Mouse (Mus musculus) midbrain, embryonic 13.5 days (tissue): ENCODE measurements at regions not wholly inside any gene's neighbourhood (a gene's known extent, or its start where the extent isn't known, plus 50 kb on each side); places are given as distances from the start of the nearest gene placed in this dataset.

ENCODE experiments used
- ATAC-seq: fragments of 200-750 bp; cut with Nextera tagmentation; 2 replicates; pipeline ENCODE4 v1.8.0; 2017; ENCODE audit warnings: mild to moderate bottlenecking, moderate TSS enrichment, moderate library complexity
- H3K27ac ChIP-seq: fragments of 300-500 bp; sonication (generic); 2 replicates; pipeline ENCODE4 v1.5.1; 2015; ENCODE audit warnings: inconsistent platforms, mild to moderate bottlenecking, moderate library complexity
- H3K27me3 ChIP-seq: fragments of 300-500 bp; sonication (generic); 2 replicates; pipeline ENCODE4 v1.6.1; 2015; ENCODE audit warnings: mild to moderate bottlenecking, inconsistent platforms
- H3K36me3 ChIP-seq: fragments of 300-500 bp; sonication (generic); 2 replicates; pipeline ENCODE4 v1.6.1; 2015; ENCODE audit warnings: mild to moderate bottlenecking, inconsistent platforms
- H3K4me1 ChIP-seq: fragments of 300-500 bp; sonication (generic); replicated peaks from 2 replicates; pipeline ENCODE4 v1.6.1; 2015; ENCODE audit warnings: inconsistent platforms
- H3K4me2 ChIP-seq: fragments of 300-500 bp; sonication (generic); replicated peaks from 2 replicates; pipeline ENCODE4 v1.6.1; 2015; ENCODE audit warnings: moderate library complexity, mild to moderate bottlenecking, inconsistent platforms
- H3K4me3 ChIP-seq: fragments of 300-500 bp; sonication (generic); replicated peaks from 2 replicates; pipeline ENCODE4 v1.5.1; 2015; ENCODE audit warnings: mild to moderate bottlenecking, inconsistent platforms
- H3K9ac ChIP-seq: fragments of 300-500 bp; sonication (generic); replicated peaks from 2 replicates; pipeline ENCODE4 v1.6.1; 2015; ENCODE audit warnings: mild to moderate bottlenecking, inconsistent platforms
- H3K9me3 ChIP-seq: fragments of 300-500 bp; sonication (generic); 2 replicates; pipeline ENCODE4 v1.6.1; 2016; ENCODE audit warnings: mild to moderate bottlenecking, inconsistent platforms
- WGBS: fragments of 180-500 bp; shearing (Covaris S2); methylation state at CpG from one replicate; pipeline ENCODE4 v1.1.7; 2015; 5-methylcytosine and 5-hydroxymethylcytosine counted together

GRCm38 (mm10) chr12:69501783-69502705 lies 80.8 kb downstream of the Vcpkmt start:
- 23% methylated on average over 20 of the region's 20 CpGs for WGBS
- Histone ChIP-seq H3K4me2 (peak overlapping the region; percentile 33), H3K4me3 (no peak overlapping the region), H3K27ac (peak overlapping the region; percentile 69), H3K27me3 (peaks cover 6% of the 10 kb centered on the region), H3K9me3 (no peaks in the 10 kb centered on the region), H3K9ac (peak overlapping the region; percentile 19; the same call in 1 of the 2 replicates), H3K36me3 (no peaks in the 10 kb centered on the region), H3K4me1 (peaks cover 19% of the 10 kb centered on the region)
- ATAC-seq = peak; percentile 90

GRCm38 (mm10) chr12:69501346-69501730 lies 81.5 kb downstream of the Vcpkmt start:
- no peak for ATAC-seq
- H3K9ac ChIP-seq = no peak overlapping the region
- H3K4me3 ChIP-seq = no peak overlapping the region
- WGBS = 42% methylated on average over 2 of the region's 2 CpGs
- peaks cover 19% of the 10 kb centered on the region for H3K4me1 ChIP-seq
- H3K27me3 ChIP-seq = peaks cover 6% of the 10 kb centered on the region
- H3K36me3 ChIP-seq = no peaks in the 10 kb centered on the region
- no peak overlapping the region for H3K27ac ChIP-seq
- no peaks in the 10 kb centered on the region for H3K9me3 ChIP-seq
- H3K4me2 ChIP-seq = peak overlapping the region; percentile 33; the same call in 1 of the 2 replicates

GRCm38 (mm10) chr12:69500600-69501345 lies 82.1 kb downstream of the Vcpkmt start:
- no peak for ATAC-seq
- Histone ChIP-seq H3K27ac (no peak overlapping the region), H3K27me3 (peaks cover 6% of the 10 kb centered on the region), H3K9ac (no peak overlapping the region), H3K9me3 (no peaks in the 10 kb centered on the region), H3K4me3 (no peak overlapping the region), H3K4me2 (no peak overlapping the region), H3K36me3 (no peaks in the 10 kb centered on the region), H3K4me1 (peaks cover 19% of the 10 kb centered on the region)
- WGBS = 75% methylated on average over 15 of the region's 15 CpGs

- no peaks in the 10 kb centered on the region for H3K9me3 ChIP-seq
- H3K27me3 ChIP-seq = peaks cover 6% of the 10 kb centered on the region
- H3K4me2 ChIP-seq = no peak overlapping the region
- no peak overlapping the region for H3K9ac ChIP-seq
- 84% methylated on average over 7 of the region's 7 CpGs for WGBS
- 0 out of 2 replicates have a peak, but pooled peaks have one; percentile 38 for ATAC-seq
- H3K4me3 ChIP-seq = no peak overlapping the region
- no peaks in the 10 kb centered on the region for H3K36me3 ChIP-seq
- H3K4me1 ChIP-seq = peaks cover 9% of the 10 kb centered on the region
- no peak overlapping the region for H3K27ac ChIP-seq
Observed at GRCm38 (mm10) chr12:69497121-69497520, 85.7 kb downstream of the Vcpkmt start.

- Histone ChIP-seq H3K9me3 (no peaks in the 10 kb centered on the region), H3K36me3 (no peaks in the 10 kb centered on the region), H3K4me1 (peaks cover 2% of the 10 kb centered on the region), H3K27ac (no peak overlapping the region), H3K27me3 (peaks cover 6% of the 10 kb centered on the region), H3K4me2 (no peak overlapping the region), H3K4me3 (no peak overlapping the region), H3K9ac (no peak overlapping the region)
- 80% methylated on average over 6 of the region's 6 CpGs for WGBS
- ATAC-seq = no peak
Observed at GRCm38 (mm10) chr12:69496341-69496904, 86.4 kb downstream of the Vcpkmt start.

- WGBS = 96% methylated on average over 5 of the region's 5 CpGs
- H3K9me3 ChIP-seq = no peaks in the 10 kb centered on the region
- H3K36me3 ChIP-seq = no peaks in the 10 kb centered on the region
- no peak overlapping the region for H3K4me2 ChIP-seq
- H3K4me3 ChIP-seq = no peak overlapping the region
- no peaks in the 10 kb centered on the region for H3K4me1 ChIP-seq
- no peak for ATAC-seq
- H3K27ac ChIP-seq = no peak overlapping the region
- no peak overlapping the region for H3K9ac ChIP-seq
- peaks cover under 1% of the 10 kb centered on the region; the same call in 1 of the 2 replicates for H3K27me3 ChIP-seq
Observed at GRCm38 (mm10) chr12:69495776-69496175, 87.1 kb downstream of the Vcpkmt start.

GRCm38 (mm10) chr12:69494648-69495047 lies 88.2 kb downstream of the Vcpkmt start:
- H3K4me1 ChIP-seq = no peaks in the 10 kb centered on the region
- 84% methylated on average over 8 of the region's 8 CpGs for WGBS
- ATAC-seq = no peak
- no peak overlapping the region for H3K4me3 ChIP-seq
- no peaks in the 10 kb centered on the region for H3K9me3 ChIP-seq
- H3K9ac ChIP-seq = no peak overlapping the region
- H3K4me2 ChIP-seq = no peak overlapping the region
- no peaks in the 10 kb centered on the region for H3K36me3 ChIP-seq
- no peak overlapping the region for H3K27ac ChIP-seq
- no peaks in the 10 kb centered on the region for H3K27me3 ChIP-seq

GRCm38 (mm10) chr12:69489686-69490085 lies 93.1 kb downstream of the Vcpkmt start:
- Histone ChIP-seq H3K4me2 (no peak overlapping the region), H3K4me1 (peaks cover 9% of the 10 kb centered on the region), H3K36me3 (no peaks in the 10 kb centered on the region), H3K9me3 (no peaks in the 10 kb centered on the region), H3K4me3 (no peak overlapping the region), H3K27ac (no peak overlapping the region), H3K9ac (no peak overlapping the region), H3K27me3 (no peaks in the 10 kb centered on the region)
- ATAC-seq = no peak
- 82% methylated on average over 10 of the region's 10 CpGs for WGBS

GRCm38 (mm10) chr12:69486903-69487302 lies 95.9 kb downstream of the Vcpkmt start:
- Histone ChIP-seq H3K9ac (no peak overlapping the region), H3K4me3 (no peak overlapping the region), H3K27me3 (no peaks in the 10 kb centered on the region), H3K9me3 (no peaks in the 10 kb centered on the region), H3K27ac (no peak overlapping the region), H3K4me2 (no peak overlapping the region), H3K36me3 (no peaks in the 10 kb centered on the region), H3K4me1 (peaks cover 9% of the 10 kb centered on the region)
- no peak for ATAC-seq
- WGBS = 77% methylated on average over 8 of the region's 8 CpGs

GRCm38 (mm10) chr12:69485652-69486651 lies 96.9 kb downstream of the Vcpkmt start:
- peak; percentile 81 for ATAC-seq

GRCm38 (mm10) chr12:69481420-69481819 lies 101.4 kb downstream of the Vcpkmt start:
- WGBS = 86% methylated on average over 3 of the region's 3 CpGs
- no peak for ATAC-seq
- no peak overlapping the region for H3K4me2 ChIP-seq

More at GRCm38 (mm10) chr12:69485652-69486651, 96.9 kb downstream of the Vcpkmt start:
- no peaks in the 10 kb centered on the region for H3K27me3 ChIP-seq
- H3K4me3 ChIP-seq = 0 out of 2 replicates have a peak overlapping the region, but pooled peaks have one; percentile 6
- no peaks in the 10 kb centered on the region for H3K9me3 ChIP-seq
- peaks cover 9% of the 10 kb centered on the region for H3K4me1 ChIP-seq
- H3K27ac ChIP-seq = no peak overlapping the region
- no peak overlapping the region for H3K9ac ChIP-seq
- 30% methylated on average over 14 of the region's 14 CpGs for WGBS
- no peaks in the 10 kb centered on the region for H3K36me3 ChIP-seq
- peak overlapping the region; percentile 27 for H3K4me2 ChIP-seq

More at GRCm38 (mm10) chr12:69481420-69481819, 101.4 kb downstream of the Vcpkmt start:
- no peaks in the 10 kb centered on the region for H3K27me3 ChIP-seq
- no peak overlapping the region for H3K27ac ChIP-seq
- H3K9me3 ChIP-seq = no peaks in the 10 kb centered on the region
- H3K4me1 ChIP-seq = peaks cover 19% of the 10 kb centered on the region
- H3K4me3 ChIP-seq = no peak overlapping the region
- no peak overlapping the region for H3K9ac ChIP-seq
- H3K36me3 ChIP-seq = no peaks in the 10 kb centered on the region
